Mouse (Mus musculus) cerebellum, adult 2 months (tissue): ENCODE data around the gene Neurog2.

ENCODE experiments used
- CTCF ChIP-seq: fragments of 200-500 bp; IDR thresholded peaks from 2 replicates; pipeline ENCODE4 v1.5.1; 2011; ENCODE audit warnings: low read depth, mild to moderate bottlenecking, control low read depth, low read length, moderate library complexity, borderline replicate concordance; ENCODE audit not compliant: insufficient read depth
- POLR2A ChIP-seq: fragments of 200-500 bp; IDR thresholded peaks from 2 replicates; pipeline ENCODE4 v1.6.1; 2011; ENCODE audit warnings: low read length, control low read depth, borderline replicate concordance; ENCODE audit not compliant: insufficient read depth

GRCm38 (mm10) chr3:127597136-127597535 lies 35.8 kb upstream of the Neurog2 start:
- TF ChIP-seq POLR2A = no peak
- TF ChIP-seq CTCF = no peak
